Mouse (Mus musculus): ENCODE measurements around the gene Armc9.

GRCm38 (mm10) chr1:86300731-86301130 lies 146.2 kb downstream of the Armc9 start:
- TF ChIP-seq BHLHE40 (IDR thresholded peaks at IDR 0.05; ENCODE audit: low read depth, low read length) = no peak
- TF ChIP-seq POLR2A (IDR thresholded peaks at IDR 0.05; ENCODE audit: low read depth, low read length) = no peak
- TF ChIP-seq CHD1 (IDR thresholded peaks at IDR 0.05; ENCODE audit: low read depth, low read length) = no peak
- TF ChIP-seq E2F4 (IDR thresholded peaks at IDR 0.05; ENCODE audit: insufficient replicate concordance, low read depth, low read length) = no peak
- no peak for TF ChIP-seq CTCF (conservative IDR thresholded peaks at IDR 0.05 in 1 of 2, IDR thresholded peaks at IDR 0.05 in 1 of 2; ENCODE audit: low read depth in 2 of 2, low read length in 2 of 2)
- TF ChIP-seq JUND (conservative IDR thresholded peaks at IDR 0.05; ENCODE audit: low read depth, low read length) = no peak
- TF ChIP-seq ELF1 (IDR thresholded peaks at IDR 0.05; ENCODE audit: low read depth, low read length) = no peak
- no peak for TF ChIP-seq EP300 (IDR thresholded peaks at IDR 0.05; ENCODE audit: low read length)
- no peak for TF ChIP-seq MAFK (IDR thresholded peaks at IDR 0.05; ENCODE audit: insufficient replicate concordance, low read length)
- no peak for TF ChIP-seq ZKSCAN1 (IDR thresholded peaks at IDR 0.05; ENCODE audit: borderline replicate concordance, low read depth, low read length)

Data from CH12.LX (cell line).